Mouse (Mus musculus) T-cell, adult 66 days (primary cell): ENCODE results near the gene Rnf115. TPM values are rescaled to one million over a fixed set of nuclear protein-coding genes. Genes with fewer than 3 reads are reported as not detected.

Experiments used
- total RNA-seq, 2 experiments: library from RNA; stranded (reverse); gene quantifications; 3 replicates in 1 of 2; 4 replicates in 1 of 2; pipeline ENCODE4 v1.2.4; 2023

Rnf115 gene
- total RNA-seq: 10 to 100 TPM; 49.3 to 52.8 TPM

GRCm38 (mm10) chr3:96727343-96727827 lies at the start of gene Rnf115, which contains the start of gene Polr3c:
Gene Rnf115, plus strand, starts transcription at chr3:96727664.
Gene Polr3c, minus strand, starts transcription at chr3:96727628.

GRCm38 (mm10) chr3:96696198-96696765 lies 31.2 kb upstream of the Rnf115 start, which contains the start of gene Pias3:
Gene Pias3, plus strand, starts transcription at chr3:96696384.

GRCm38 (mm10) chr3:96707903-96708683 lies 19.4 kb upstream of the Rnf115 start, which contains the start of gene Nudt17:
Gene Nudt17, minus strand, starts transcription at chr3:96708562.

GRCm38 (mm10) chr3:96828984-96829383 lies 101.5 kb downstream of the Rnf115 start, which contains the start of the genes Pdzk1 and Cd160:
Gene Pdzk1, plus strand, starts transcription at chr3:96829284.
Gene Cd160, minus strand, starts transcription at chr3:96829351.

Other genes with a start within 250 kb of the Rnf115 start
- not detected for gene Hfe2, start 202.5 kb upstream of the Rnf115 start, total RNA-seq
- 100 to 1,000 TPM; 532 to 583 TPM for gene Txnip, start 169.7 kb upstream of the Rnf115 start, total RNA-seq
- gene Gm16253, start 150.7 kb upstream of the Rnf115 start, total RNA-seq: not detected
- 10 to 100 TPM; 28.1 to 36.3 TPM for gene Polr3gl, start 133.5 kb upstream of the Rnf115 start, total RNA-seq
- not detected for gene Ankrd34a, start 131.0 kb upstream of the Rnf115 start, total RNA-seq
- under 1 TPM in 1 of 2 experiments, not detected in 1; 0.50 TPM for gene Lix1l, start 126.5 kb upstream of the Rnf115 start, total RNA-seq
- gene Rbm8a, start 97.7 kb upstream of the Rnf115 start, total RNA-seq: 10 to 100 TPM; 84.7 to 87.2 TPM
- gene Pex11b, start 92.3 kb upstream of the Rnf115 start, total RNA-seq: 10 to 100 TPM; 20.8 to 23.0 TPM
- gene Gm42957, start 92.2 kb upstream of the Rnf115 start, total RNA-seq: under 1 TPM; 0.29 to 0.39 TPM
- gene Itga10, start 82.1 kb upstream of the Rnf115 start, total RNA-seq: 1 to 10 TPM; 2.1 to 2.9 TPM
- gene Ankrd35, start 57.5 kb upstream of the Rnf115 start, total RNA-seq: under 1 TPM in 1 of 2 experiments, not detected in 1; 0.15 TPM
- 10 to 100 TPM; 21.5 to 23.0 TPM for gene Pias3, start 31.3 kb upstream of the Rnf115 start, total RNA-seq
- 1 to 10 TPM; 2.7 to 4.4 TPM for gene Nudt17, start 19.1 kb upstream of the Rnf115 start, total RNA-seq
- gene Polr3c, start within 50 bp of the Rnf115 start, total RNA-seq: 10 to 100 TPM; 65.6 TPM
- gene Pdzk1, start 101.6 kb downstream of the Rnf115 start, total RNA-seq: 1 to 10 TPM in 1 of 2 experiments, not detected in 1; 1.3 TPM
- gene Cd160, start 101.7 kb downstream of the Rnf115 start, total RNA-seq: 10 to 100 TPM; 20.5 to 27.5 TPM
- under 1 TPM in 1 of 2 experiments, not detected in 1; 0.17 TPM for gene Gja5, start 177.0 kb downstream of the Rnf115 start, total RNA-seq
- gene Gpr89, start 177.7 kb downstream of the Rnf115 start, total RNA-seq: 10 to 100 TPM; 26.1 to 27.8 TPM
- gene Gja8, start 198.4 kb downstream of the Rnf115 start, total RNA-seq: not detected